Mouse (Mus musculus): Measurements from ENCODE around the gene Per2.

Per2 gene

DNA sequence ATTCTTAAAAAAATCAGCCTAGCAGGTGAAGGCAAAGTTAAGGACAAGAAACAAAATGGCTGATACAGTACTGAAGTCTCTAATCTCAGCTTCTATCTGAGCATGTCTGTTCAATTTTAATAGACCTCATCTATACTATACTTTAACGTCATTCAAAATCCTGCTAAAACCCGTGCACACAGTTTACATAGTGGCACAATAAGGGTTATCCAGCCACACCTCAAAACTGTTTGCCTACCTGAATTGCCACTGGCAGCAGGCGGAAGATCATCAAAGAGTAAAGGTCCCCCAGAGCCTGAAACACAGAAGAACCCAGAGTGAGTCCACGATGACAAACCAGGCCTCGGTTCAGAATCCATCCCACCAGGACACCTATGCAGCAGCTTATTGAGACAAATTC lies 68.8 kb downstream of the Per2 start:
- no peak for DNase-seq (ENCODE audit: low spot score in 2 of 2)

DNA sequence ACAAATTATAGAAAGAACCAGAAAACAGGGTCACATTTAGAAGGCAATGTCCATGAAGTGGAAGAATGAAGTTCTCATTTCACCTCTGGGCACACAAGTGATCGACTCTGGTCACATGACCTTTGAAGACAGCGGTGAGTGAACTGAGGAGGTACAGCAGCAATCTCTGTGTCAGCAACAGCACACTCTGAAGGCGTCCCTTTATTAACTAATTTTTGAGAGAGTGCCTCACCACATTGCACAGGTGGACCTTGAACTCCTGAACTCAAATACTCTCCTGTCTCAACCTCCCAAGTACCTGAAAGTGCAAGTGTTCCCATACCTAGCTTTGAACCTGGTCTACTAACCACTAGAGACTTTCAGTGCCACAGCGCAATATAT lies 78.0 kb downstream of the Per2 start:
- no peak for DNase-seq (ENCODE audit: low spot score in 2 of 2)

DNA sequence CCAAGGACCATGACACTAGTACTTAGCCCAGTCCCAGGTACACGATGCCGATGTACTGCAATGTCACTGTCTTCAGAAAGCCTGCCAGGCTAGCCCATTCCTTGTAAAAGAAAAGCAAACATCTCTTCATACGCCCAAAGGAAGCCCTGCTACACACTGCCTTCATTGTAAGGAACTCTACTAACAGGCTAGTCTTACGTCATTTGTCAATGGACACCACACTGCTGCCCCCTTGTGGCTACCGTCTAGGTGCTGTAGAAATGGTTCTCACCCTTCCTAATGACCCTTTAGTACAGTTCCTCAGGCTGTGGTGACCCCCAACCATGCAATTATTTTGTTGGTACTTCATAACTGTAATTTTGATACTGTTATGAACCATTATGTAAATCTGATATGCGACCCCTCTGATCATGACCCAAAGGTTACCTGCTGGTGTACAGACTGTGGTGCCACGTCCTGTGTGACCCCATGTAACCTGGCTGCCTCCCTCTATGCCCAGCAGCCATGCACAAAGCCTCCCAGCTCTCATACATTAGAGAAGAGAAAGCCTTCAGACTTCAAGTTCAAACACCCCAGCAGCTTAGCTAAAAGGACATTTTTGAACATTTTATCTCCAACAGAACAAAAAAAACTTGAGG lies 78.6 kb downstream of the Per2 start:
- DNase-seq (ENCODE audit: low spot score in 2 of 2), result peak; percentile 61 to 79

DNA sequence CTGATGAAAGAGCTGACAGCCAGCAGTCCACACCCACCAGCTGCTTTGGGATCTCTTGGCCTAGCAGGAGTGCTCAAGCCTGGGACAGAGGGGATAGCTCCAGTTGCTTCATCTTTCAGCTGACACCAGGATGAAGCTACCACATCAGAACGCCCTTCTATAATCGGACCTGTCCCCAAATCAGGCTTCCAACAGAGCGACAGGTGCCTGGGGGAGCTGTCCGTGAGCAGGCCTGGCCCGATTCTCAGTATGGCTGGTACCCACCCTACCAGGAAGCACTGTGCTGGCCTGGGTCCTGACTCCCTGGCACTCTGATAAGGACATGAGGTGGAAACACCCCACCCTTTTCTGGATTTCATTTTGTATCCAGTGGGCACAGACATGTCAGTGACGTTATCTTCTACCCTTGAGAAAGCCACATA lies 85.7 kb downstream of the Per2 start:
- no peak for DNase-seq (ENCODE audit: low spot score in 2 of 2)

DNA sequence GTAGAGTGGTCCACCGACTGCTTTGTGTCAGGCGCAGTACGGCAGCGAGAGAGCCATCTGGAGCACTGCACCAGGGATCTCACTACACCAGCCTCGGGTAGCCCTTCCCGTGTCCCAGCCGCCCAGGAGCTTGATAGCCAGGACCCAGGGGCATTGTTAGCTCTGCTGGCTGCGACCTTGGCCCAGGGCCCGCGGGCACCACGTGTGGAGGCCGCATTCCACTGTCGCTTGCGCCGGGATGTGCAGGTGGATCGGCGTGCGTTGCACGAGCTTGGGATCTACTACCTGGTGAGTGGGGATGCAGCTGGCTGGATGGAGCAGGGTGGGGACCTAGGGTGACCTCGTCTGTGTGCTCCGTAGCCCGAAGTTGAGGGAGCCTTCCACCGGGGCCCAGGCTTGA lies 89.1 kb downstream of the Per2 start:
- DNase-seq (ENCODE audit: low spot score in 2 of 2), result no peak

DNA sequence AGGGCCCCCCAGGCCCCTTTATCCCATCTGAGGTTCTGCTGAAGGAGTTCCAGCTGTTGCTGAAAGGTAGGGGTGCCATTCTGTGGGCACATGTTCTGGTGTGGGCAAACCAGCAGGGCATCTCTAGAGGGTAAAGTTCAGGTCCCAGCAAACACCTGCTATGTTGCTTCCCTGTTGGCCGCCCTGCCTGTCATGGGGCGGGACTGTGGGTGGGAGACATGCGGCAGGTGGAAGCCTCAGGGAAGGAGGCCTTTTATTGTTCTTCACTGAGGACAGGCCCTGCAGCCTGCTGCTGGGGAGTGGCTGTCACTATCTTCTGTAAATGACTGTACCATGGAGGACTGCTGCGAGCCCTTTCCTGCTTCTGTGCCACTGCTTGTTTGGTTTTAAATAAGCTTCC lies 89.7 kb downstream of the Per2 start:
- no peak for DNase-seq (ENCODE audit: low spot score in 2 of 2)

DNA sequence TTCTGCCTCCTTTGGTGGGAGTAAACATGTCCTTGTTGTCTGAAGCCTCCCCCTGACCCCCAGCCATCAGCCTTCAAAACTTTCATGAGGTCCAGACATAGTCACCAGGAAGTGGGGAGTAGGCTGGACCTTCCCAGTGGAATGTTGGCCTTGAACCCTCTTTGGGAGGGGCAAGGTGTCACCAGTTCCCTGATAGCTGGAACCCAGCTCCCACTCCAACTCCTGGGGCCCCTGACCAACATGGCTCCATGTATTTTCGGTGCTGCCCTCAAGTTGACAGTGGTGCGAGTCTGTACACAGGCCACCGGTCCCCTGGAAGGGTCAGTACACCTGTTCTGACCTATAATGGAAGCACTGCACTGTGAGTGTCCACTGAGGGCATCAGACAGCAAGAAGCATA lies 91.8 kb downstream of the Per2 start:
- no peak for DNase-seq (ENCODE audit: low spot score in 2 of 2)

DNA sequence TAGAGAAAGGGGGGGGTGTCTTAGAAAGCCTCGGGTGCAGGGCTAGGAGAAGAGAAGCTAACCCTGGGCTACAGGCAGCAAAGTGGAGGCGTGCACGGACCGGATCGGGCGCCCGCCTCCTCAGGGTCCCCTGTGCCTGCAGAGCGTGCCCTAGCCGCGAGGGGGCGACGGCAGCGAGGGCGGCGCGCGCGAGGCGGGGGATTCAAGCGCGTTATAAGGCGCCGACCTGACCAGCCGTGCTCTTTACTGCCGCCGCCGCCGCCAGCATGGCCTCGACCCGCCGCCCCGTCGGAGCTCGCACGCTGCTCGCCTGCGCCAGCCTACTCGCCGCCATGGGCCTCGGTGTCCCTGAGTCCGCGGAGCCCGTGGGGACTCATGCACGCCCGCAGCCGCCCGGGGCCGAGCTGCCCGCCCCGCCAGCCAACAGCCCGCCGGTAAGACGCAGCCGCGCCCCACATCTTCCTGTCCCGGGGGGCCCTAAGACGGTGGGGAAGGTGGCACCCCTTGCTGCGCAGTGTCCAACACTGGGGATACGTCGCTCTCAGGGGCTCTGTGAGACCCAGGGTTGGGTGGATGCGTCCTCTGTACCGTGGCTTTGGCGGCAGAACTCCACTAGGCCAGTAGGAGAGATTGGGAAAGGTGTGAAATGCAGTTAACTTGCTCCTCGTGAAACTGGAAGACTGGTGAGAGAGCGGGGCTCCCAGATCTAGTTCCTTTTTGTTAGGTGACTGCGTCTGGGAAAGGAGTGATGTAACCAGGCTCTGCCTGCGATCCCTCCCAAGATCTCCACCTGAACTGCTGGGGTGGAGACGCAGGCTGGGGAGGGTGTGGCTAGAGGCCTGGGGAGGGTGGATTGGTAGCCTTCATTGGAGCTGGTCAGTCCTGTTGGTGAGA lies 92.7 kb downstream of the Per2 start, which contains the start of gene Erfe:
Gene Erfe, plus strand, starts transcription at position 216 of the 894 bp plus-strand sequence.
- peak; percentile 76 to 84 for DNase-seq (ENCODE audit: low spot score in 2 of 2)
